Mouse (Mus musculus): ENCODE data around the gene Sumf1.

Sumf1 gene

DNA sequence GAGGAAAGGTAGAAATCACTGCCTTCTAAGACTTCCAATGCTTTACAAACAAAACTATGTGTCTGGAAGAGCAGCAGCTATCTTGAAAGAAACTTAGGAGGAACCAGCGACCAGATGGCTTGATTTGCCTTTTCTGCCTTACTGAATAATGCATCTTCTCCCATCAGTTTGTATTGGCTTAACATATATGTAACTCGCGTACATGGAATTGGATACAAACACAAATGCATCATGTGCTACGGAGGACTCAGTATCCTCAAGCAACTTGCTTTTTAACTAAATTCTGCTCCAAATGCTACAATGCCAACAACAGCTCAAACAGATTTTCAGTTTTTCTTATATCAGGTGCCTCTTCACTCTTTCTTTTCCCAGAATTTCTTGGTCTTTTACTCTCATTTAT is 36.1 kb downstream of the Sumf1 start:
- no peak for DNase-seq (ENCODE audit: low read depth in 2 of 2, low spot score in 2 of 2)

- DNase-seq (ENCODE audit: low read depth in 2 of 2, low spot score in 2 of 2), result no peak
Observed at GRCm38 (mm10) chr6:108148435-108148834, 36.9 kb downstream of the Sumf1 start.

DNA sequence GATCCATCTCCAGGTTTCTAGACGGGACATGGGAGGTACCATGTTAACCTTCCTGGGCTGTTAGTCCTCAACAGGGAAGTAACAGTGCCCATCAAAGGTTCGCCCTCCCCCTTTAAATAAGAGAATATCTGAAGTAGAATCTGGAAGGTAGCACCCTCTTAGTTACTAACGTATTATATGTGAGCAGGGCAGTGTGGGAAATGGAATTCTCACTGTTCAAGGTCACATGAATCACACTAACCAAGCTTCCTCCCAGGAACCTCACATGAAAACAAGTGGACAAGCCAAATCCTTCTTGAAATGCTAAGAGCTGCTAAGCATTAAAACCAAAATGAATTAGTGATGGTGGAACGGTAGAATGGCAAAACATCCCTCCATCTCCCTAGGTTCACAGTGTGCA is 38.7 kb downstream of the Sumf1 start:
- no peak for DNase-seq (ENCODE audit: low read depth in 2 of 2, low spot score in 2 of 2)

DNA sequence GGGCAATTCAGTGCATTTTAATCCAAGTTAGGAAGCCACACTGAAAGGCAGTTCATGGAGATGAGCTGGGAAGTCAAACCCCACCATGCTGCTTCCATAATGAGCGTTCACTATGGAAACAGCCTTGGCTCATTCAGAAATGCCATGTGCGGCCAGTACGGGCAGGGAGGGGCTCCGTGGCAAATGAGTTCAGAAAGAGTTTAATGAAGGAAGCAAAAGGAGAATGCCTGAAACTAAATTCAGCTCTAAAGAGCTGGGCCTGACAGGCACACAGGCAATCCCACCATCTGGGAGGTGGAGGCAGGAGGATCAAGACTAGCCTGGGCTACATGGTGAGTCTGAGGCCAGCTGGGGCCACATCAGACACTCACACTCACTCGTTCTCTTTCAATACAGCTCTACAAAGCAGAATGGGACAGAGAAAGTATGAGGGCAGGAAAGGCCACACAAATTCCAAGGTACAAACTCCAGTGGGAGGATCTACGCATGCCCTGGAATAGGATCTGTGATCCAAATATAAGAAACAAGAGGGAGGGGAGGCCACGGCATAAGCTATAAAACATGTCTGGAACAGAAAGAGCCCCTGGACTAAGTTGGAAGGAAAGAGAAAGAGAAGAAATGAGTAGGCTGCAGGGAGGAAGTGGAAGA is 39.3 kb downstream of the Sumf1 start:
- no peak for DNase-seq (ENCODE audit: low read depth in 2 of 2, low spot score in 2 of 2)

GRCm38 (mm10) chr6:108145241-108145640 is 40.1 kb downstream of the Sumf1 start:
- no peak for DNase-seq (ENCODE audit: low read depth in 2 of 2, low spot score in 2 of 2)

GRCm38 (mm10) chr6:108142796-108143195 is 42.6 kb downstream of the Sumf1 start:
- DNase-seq (ENCODE audit: low read depth in 2 of 2, low spot score in 2 of 2), result no peak

DNA sequence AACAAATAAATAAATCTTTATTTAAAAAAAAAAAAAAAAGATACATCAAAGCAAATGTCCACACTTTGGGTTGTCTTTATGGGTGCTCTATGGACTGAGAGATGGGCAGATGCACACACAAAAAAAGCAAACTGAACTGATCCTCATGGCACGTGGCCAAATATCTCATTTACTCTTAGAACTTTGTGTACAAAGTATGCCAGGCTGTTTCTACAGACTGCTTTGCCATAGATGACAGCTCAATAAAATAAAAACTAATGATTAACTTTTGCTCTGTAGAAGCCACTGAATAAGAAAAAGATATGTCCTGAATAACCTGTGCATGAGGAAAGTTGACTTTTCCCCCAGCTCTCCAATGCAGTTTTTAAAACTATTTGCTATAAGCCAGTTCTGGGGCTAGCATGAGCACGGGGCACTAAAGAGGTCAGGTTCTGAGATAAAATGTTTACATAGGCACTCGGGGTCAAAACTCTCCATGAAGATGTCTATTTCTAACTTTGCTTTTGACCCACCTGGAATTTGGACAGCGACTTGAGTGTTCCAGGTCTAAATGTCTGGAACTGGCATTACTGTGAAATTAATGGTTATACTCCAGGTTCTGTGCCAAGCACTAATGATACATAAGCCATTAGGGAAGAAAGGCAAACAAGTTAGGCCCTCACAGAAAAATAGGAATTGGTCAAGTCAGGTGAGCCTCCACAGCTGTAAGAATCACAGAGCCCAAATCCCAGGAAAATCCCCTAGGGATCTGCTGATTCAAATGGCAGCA is 44.5 kb downstream of the Sumf1 start:
- no peak for DNase-seq (ENCODE audit: low read depth in 2 of 2, low spot score in 2 of 2)

DNA sequence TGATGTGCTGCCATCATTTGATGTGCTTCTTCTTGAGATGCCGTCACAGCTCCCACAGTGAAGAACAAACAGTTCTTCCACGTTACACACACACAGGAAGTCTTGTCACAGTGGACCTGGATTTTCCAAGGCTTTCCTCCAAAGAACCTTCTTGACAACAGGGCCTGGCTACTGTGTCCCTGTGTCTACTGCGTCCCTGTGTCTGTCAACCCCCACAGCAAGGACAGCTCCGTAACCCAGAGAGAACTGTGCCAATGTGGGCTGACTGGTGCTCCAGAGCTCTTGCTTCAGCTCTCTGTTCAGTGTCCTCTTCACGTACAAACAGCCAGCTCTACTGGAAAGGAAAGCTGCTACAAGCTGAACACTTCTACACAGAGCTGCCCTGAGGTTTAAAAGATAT is 48.4 kb downstream of the Sumf1 start:
- no peak for DNase-seq (ENCODE audit: low read depth in 2 of 2, low spot score in 2 of 2)

- no peak for DNase-seq (ENCODE audit: low read depth in 2 of 2, low spot score in 2 of 2)
Observed at GRCm38 (mm10) chr6:108136286-108136685, 49.1 kb downstream of the Sumf1 start.

- no peak for DNase-seq (ENCODE audit: low read depth in 2 of 2, low spot score in 2 of 2)
Observed at GRCm38 (mm10) chr6:108132268-108132935, 53.0 kb downstream of the Sumf1 start.

- no peak for DNase-seq (ENCODE audit: low read depth in 2 of 2, low spot score in 2 of 2)
Observed at GRCm38 (mm10) chr6:108130718-108131117, 54.7 kb downstream of the Sumf1 start.

GRCm38 (mm10) chr6:108126631-108127030 is 58.8 kb downstream of the Sumf1 start:
- DNase-seq (ENCODE audit: low read depth in 2 of 2, low spot score in 2 of 2), result no peak

DNA sequence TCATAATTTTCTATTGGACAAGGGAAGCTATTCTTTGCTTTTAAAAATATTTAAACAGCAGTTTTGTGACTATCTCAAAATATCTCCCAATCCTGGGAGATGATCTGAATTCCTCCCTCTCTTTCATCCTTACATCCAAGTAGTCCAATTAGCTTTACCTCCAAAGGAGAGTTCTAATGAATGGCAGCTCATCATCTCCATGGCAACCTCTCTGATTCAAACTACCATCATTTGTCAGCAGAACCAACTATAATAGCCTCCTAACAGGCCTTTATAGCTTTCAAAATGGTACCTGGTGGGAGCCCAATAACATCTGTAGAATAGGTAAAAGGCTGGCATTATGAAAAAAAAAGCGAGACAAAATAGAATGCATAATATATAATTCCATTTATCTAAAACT is 59.9 kb downstream of the Sumf1 start:
- DNase-seq (ENCODE audit: low read depth in 2 of 2, low spot score in 2 of 2), result no peak

DNA sequence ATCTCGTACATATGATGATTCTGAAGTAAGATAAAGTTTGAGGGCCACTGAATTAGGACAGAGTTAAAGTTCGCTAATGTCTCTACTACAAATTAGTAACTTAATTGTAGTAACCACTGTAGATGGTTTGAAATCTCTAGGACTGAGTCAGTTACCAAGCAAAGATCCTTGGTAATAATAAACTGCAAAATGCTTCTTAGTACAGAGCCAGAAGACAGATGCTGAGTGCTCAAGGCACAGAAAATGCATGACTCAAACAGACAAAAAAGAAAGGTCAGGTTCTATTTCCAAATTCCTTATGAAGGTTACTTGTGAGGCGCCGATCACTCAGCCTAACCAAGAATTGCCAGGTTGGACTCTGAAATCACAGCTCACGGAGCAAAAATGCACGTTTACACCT is 67.5 kb downstream of the Sumf1 start:
- no peak for DNase-seq (ENCODE audit: low read depth in 2 of 2, low spot score in 2 of 2)

DNA sequence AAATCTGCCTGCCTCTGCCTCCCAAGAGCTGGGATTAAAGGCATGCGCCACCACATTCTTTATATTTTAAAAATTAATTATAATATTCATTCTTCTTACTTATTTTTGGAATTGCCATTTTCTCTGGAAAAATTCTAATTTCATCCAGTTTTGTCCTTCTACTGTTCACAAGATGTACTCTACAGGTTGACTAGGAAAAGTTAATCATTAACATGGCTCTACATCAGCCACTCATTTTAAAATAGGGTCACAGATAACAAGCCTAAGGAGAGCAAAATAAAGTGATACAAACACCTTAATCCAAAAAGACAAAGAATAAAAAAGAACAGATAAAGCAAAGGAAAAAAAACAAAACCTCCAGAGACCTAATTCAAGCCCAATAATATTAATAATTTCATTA is 70.4 kb downstream of the Sumf1 start:
- DNase-seq (ENCODE audit: low read depth in 2 of 2, low spot score in 2 of 2), result no peak

- no peak for DNase-seq (ENCODE audit: low read depth in 2 of 2, low spot score in 2 of 2)
Observed at GRCm38 (mm10) chr6:108111693-108112092, 73.7 kb downstream of the Sumf1 start.

DNA sequence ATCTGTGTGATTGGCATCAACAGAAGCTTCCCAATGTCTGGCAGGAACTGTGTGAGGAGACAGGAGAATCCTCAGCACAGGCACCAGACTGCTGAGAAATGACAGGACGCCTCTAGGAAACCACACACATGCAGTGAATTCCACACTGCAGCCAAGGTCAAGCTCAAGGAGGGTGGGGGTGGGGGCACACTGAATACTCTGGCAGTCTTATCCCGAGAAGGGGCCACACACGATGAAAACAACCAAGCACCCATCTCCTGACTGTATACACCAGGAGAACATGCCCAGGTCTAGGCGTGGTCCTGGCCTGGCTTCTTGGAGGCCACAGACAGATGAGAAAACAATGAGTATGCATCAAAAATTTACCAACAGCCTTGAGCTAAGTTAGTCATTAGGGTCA is 75.0 kb downstream of the Sumf1 start:
- no peak for DNase-seq (ENCODE audit: low read depth in 2 of 2, low spot score in 2 of 2)

DNA sequence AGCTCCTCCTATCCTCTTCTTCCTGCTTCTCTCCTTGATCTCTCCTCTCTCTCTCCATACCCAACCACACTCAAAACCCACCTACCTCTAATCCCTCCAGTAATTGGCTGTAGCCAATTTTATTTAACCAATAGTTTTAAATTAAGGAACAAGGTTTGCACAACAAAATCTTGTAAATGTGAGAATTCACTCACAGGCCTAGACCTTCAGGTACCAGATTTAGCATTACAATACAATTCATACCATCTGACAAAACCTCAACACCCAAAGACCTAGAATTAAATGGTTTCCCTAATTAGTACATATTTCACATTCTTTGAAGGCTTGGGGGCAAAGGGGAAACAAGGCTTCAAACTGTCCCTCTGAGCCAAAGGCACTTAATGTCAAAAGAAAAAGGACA is 78.0 kb downstream of the Sumf1 start:
- no peak for DNase-seq (ENCODE audit: low read depth in 2 of 2, low spot score in 2 of 2)

DNA sequence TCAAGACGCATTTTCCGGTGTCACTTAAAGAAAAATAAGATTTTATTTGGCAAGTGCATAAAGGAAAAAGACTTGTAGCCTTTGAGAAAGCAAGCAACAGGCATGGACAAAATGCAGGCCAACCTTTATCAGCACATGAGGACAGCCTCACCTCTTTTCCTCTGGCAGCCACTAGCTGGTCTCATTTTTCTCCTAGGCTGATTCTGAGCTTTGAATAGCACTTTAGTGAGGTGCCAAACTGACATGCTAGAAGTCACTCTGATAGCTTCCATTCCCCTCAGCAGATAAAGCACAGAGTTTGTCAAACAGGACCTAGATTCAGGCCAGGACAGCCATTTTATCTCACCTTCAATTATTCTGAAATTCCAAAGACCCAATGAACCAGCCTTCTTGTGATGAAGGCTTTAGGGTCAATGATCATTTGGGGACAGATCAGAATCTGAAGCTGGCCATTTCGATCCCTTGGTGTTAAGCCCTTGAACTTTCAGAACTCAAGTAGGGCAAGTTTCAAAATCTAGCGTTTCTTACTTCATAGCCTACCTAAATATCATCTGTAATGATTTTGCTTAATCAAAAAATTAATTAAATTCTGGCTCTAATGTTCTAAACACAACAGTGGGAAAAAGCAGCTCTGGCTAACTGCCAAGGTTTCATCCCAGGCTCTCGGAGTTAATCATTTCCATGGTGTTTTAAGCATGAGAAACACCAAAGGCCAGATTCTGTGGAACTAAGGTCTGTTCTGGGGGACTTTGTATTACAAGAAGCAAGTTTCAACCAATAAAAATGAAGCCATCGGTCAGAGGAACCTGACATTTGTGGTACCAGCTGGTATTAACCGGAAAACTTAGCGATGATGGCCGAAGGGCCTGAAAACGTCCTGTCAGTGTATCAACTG is 83.2 kb downstream of the Sumf1 start:
- DNase-seq (ENCODE audit: low read depth in 2 of 2, low spot score in 2 of 2), result no peak

DNA sequence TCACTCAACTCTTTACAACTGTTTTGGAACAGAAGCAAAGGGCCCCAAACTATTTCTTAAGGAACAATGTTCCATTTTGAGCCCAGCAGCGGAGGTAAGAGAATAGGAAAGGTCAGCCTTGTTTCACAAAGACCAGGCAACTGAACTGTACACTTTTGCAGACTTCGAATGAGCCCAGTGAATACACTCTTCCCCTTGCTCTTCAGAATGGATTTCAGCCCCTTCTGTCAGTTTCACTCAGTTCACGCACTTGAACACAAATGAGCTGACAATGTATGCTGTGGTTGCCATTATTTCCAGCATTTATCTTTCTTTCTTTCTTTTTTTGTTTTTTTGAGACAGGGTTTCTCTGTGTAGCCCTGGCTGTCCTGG is 86.5 kb downstream of the Sumf1 start:
- no peak for DNase-seq (ENCODE audit: low read depth in 2 of 2, low spot score in 2 of 2)

GRCm38 (mm10) chr6:108098171-108098845 is 87.1 kb downstream of the Sumf1 start:
- DNase-seq (ENCODE audit: low read depth in 2 of 2, low spot score in 2 of 2), result peak; percentile 40 to 56
